In genomic region chr14:11551892-11552291, GRCm38 (mm10) we compare ENCODE assay signal across 8 mouse cellular contexts. TPM values are rescaled to one million over a fixed set of nuclear protein-coding genes. Genes with fewer than 3 reads are reported as not detected.
DNase-seq lines count a peak whose midpoint lies in the region; ATAC-seq and TF ChIP-seq lines count a peak whose summit lies in the region.

No protein-coding gene starts in this region.

- H3K27ac ChIP-seq in hindbrain, embryonic 10.5 days: no peak overlapping the region; the same call in 1 of the 2 replicates
- no peak overlapping the region for H3K27ac ChIP-seq in lung, postnatal 0 days (ENCODE audit: low read length)

- H3K4me2 ChIP-seq in lung, postnatal 0 days (replicated peaks; ENCODE audit: low read depth, low read length): peak overlapping the region; percentile 93

- H3K4me1 ChIP-seq in megakaryocyte, embryonic 14.5 days: peaks cover 28% of the 10 kb centered on the region
- peaks cover 32% of the 10 kb centered on the region for H3K4me1 ChIP-seq in hindbrain, embryonic 10.5 days (replicated peaks)
- peaks cover 11% of the 10 kb centered on the region for H3K4me1 ChIP-seq in lung, postnatal 0 days (ENCODE audit: insufficient read depth, low read depth, low read length)

- peak overlapping the region; percentile 69 for H3K9ac ChIP-seq in lung, postnatal 0 days (replicated peaks; ENCODE audit: low read depth)

- H3K36me3 ChIP-seq in megakaryocyte, embryonic 14.5 days (replicated peaks; ENCODE audit: low read length): no peaks in the 10 kb centered on the region
- no peaks in the 10 kb centered on the region for H3K36me3 ChIP-seq in hindbrain, embryonic 10.5 days
- no peaks in the 10 kb centered on the region for H3K36me3 ChIP-seq in lung, postnatal 0 days (ENCODE audit: insufficient read depth, low read length)

- TF ChIP-seq CTCF in lung, postnatal 0 days (IDR thresholded peaks at IDR 0.05): no peak

- WGBS in hindbrain, embryonic 10.5 days: 19% methylated on average over 11 of the region's 11 CpGs
- 7% methylated on average over 11 of the region's 11 CpGs for WGBS in lung, postnatal 0 days

- peak overlapping the region; percentile 18 for H3K4me3 ChIP-seq in megakaryocyte, embryonic 14.5 days (replicated peaks)
- H3K4me3 ChIP-seq in hindbrain, embryonic 10.5 days: peak overlapping the region; percentile 85
- peak overlapping the region; percentile 81 for H3K4me3 ChIP-seq in lung, postnatal 0 days (ENCODE audit: low read depth, low read length)

- DNase-seq in hindbrain, embryonic 10.5 days (ENCODE audit: low spot score): peak; percentile 21
- DNase-seq in lung, postnatal 0 days (ENCODE audit: low spot score): peak; percentile 48
- no peak for DNase-seq in spleen, adult 18-20 months
- no peak for DNase-seq in right cerebral cortex, postnatal 25 days
- DNase-seq in testis, postnatal 14 days (ENCODE audit: low spot score): no peak
- no peak for DNase-seq in ovary, postnatal 14 days (ENCODE audit: low spot score)

- H3K27me3 ChIP-seq in megakaryocyte, embryonic 14.5 days (replicated peaks): peaks cover 60% of the 10 kb centered on the region
- peaks cover 8% of the 10 kb centered on the region; the same call in 1 of the 2 replicates for H3K27me3 ChIP-seq in hindbrain, embryonic 10.5 days (ENCODE audit: insufficient read depth, poor library complexity, severe bottlenecking)
- no peaks in the 10 kb centered on the region for H3K27me3 ChIP-seq in lung, postnatal 0 days (replicated peaks; ENCODE audit: insufficient read depth, low read length)

- no peak for ATAC-seq in megakaryocyte, adult 5-6 weeks (ENCODE audit: poor library complexity, severe bottlenecking)
- ATAC-seq in lung, postnatal 0 days: no peak

- H3K9me3 ChIP-seq in megakaryocyte, embryonic 14.5 days: peaks cover 7% of the 10 kb centered on the region; the same call in 1 of the 2 replicates
- no peaks in the 10 kb centered on the region for H3K9me3 ChIP-seq in hindbrain, embryonic 10.5 days
- H3K9me3 ChIP-seq in lung, postnatal 0 days (ENCODE audit: low read length): no peaks in the 10 kb centered on the region

- TF ChIP-seq EP300 in lung, postnatal 0 days (IDR thresholded peaks at IDR 0.05): no peak

RNA-seq across cellular contexts. Expression of gene Ptprg, which starts 1.4 kb away (rescaled TPM):
- polyA plus RNA-seq in megakaryocyte, embryonic 14.5 days (2012; ENCODE audit: insufficient read depth, low replicate concordance): 0.09 TPM in 1 of 2 replicates, not detected in the other
- not detected in 2 replicates for total RNA-seq in megakaryocyte, adult 5-6 weeks (2015)
- 0.07 TPM in 1 of 2 replicates, not detected in the other for total RNA-seq in megakaryocyte, adult 5-6 weeks (2017)
- 37.5 and 48.9 TPM in 2 replicates for polyA plus RNA-seq in hindbrain, embryonic 10.5 days (2016; fragmentation: Nextera tagmentation; extraction: Ambion mirVana)
- polyA plus RNA-seq in lung, postnatal 0 days (2015; fragmentation: Nextera tagmentation; extraction: Ambion mirVana): 19.4 and 25.4 TPM in 2 replicates

Comparison
In these comparisons a context has a peak if more than half of its experiments do, and no peak if none do; other contexts are left out.
1. H3K4me3 ChIP-seq: peak in every context shown above with its lines; median percentile 85 in hindbrain, embryonic 10.5 days; 81 in lung, postnatal 0 days; 18 in megakaryocyte, embryonic 14.5 days.
2. DNase-seq: peak in hindbrain, embryonic 10.5 days (single experiment) and lung, postnatal 0 days (single experiment); none in spleen, adult 18-20 months (0 of 2), right cerebral cortex, postnatal 25 days (single experiment), testis, postnatal 14 days (single experiment) and ovary, postnatal 14 days (single experiment).
3. RNA of gene Ptprg, which starts 1.4 kb away (polyA plus RNA-seq): 37.5 to 48.9 TPM in hindbrain, embryonic 10.5 days and 19.4 to 25.4 TPM in lung, postnatal 0 days; 0.09 TPM in megakaryocyte, embryonic 14.5 days; every median in the first group is over 10 times any median in the second.